Mouse (Mus musculus) neural tube, embryonic 15.5 days (tissue): ENCODE results near the gene Triap1. TPM values are rescaled to one million over a fixed set of nuclear protein-coding genes. Genes with fewer than 3 reads are reported as not detected.
A peak's percentile ranks its signal among the peaks of the same experiment; 100 is the strongest.

Source experiments
- ATAC-seq: fragments of 200-750 bp; cut with Nextera tagmentation; 2 replicates; pipeline ENCODE4 v1.8.0; 2017; ENCODE audit warnings: mild to moderate bottlenecking, moderate TSS enrichment, moderate library complexity; ENCODE audit not compliant: low FRiP score
- H3K27ac ChIP-seq: fragments of 300-500 bp; sonication (generic); replicated peaks from 2 replicates; pipeline ENCODE4 v1.5.1; 2015; ENCODE audit warnings: mild to moderate bottlenecking, inconsistent platforms
- H3K27me3 ChIP-seq: fragments of 300-500 bp; sonication (generic); replicated peaks from 2 replicates; pipeline ENCODE4 v1.6.1; 2015; ENCODE audit warnings: inconsistent platforms
- H3K36me3 ChIP-seq: fragments of 300-500 bp; sonication (generic); 2 replicates; pipeline ENCODE4 v1.6.1; 2015; ENCODE audit warnings: inconsistent platforms
- H3K4me1 ChIP-seq: fragments of 300-500 bp; sonication (generic); 2 replicates; pipeline ENCODE4 v1.6.1; 2015; ENCODE audit warnings: inconsistent platforms
- H3K4me2 ChIP-seq: fragments of 300-500 bp; sonication (generic); 2 replicates; pipeline ENCODE4 v1.6.1; 2015; ENCODE audit warnings: inconsistent platforms, mild to moderate bottlenecking, moderate library complexity
- H3K4me3 ChIP-seq: fragments of 300-500 bp; sonication (generic); replicated peaks from 2 replicates; pipeline ENCODE4 v1.5.1; 2015; ENCODE audit warnings: mild to moderate bottlenecking, inconsistent platforms
- H3K9ac ChIP-seq: fragments of 300-500 bp; sonication (generic); replicated peaks from 2 replicates; pipeline ENCODE4 v1.6.1; 2015; ENCODE audit warnings: mild to moderate bottlenecking, inconsistent platforms
- H3K9me3 ChIP-seq: fragments of 300-500 bp; sonication (generic); replicated peaks from 2 replicates; pipeline ENCODE4 v1.6.1; 2016; ENCODE audit warnings: inconsistent platforms
- WGBS: fragments of 180-500 bp; shearing (Covaris S2); methylation state at CpG from one replicate; pipeline ENCODE4 v1.1.7; 2015; ENCODE audit warnings: mixed read lengths; 5-methylcytosine and 5-hydroxymethylcytosine counted together
- polyA plus RNA-seq: library from polyadenylated mRNA; unstranded; fragments of >200 nt; fragmentation: Nextera tagmentation; extraction: Ambion mirVana; gene quantifications from 2 replicates; pipeline ENCODE4 v1.2.1, GENCODE M21; 2015

Triap1 gene
- polyA plus RNA-seq, 1 experiment from 2014 or later = 56.8 TPM

- H3K27ac ChIP-seq = peak overlapping the region; percentile 62
- H3K36me3 ChIP-seq = no peaks in the 10 kb centered on the region
- 2% methylated on average over 14 of the region's 14 CpGs for WGBS
- no peaks in the 10 kb centered on the region for H3K27me3 ChIP-seq
- peaks cover 37% of the 10 kb centered on the region for H3K4me1 ChIP-seq
- peak overlapping the region; percentile 9; the same call in 1 of the 2 replicates for H3K4me2 ChIP-seq
- H3K9me3 ChIP-seq = no peaks in the 10 kb centered on the region
- H3K9ac ChIP-seq = no peak overlapping the region
- H3K4me3 ChIP-seq = no peak overlapping the region
- ATAC-seq = no peak
These were observed 23.9 kb upstream of the Triap1 start for GRCm38 (mm10) chr5:115316968-115317644.

GRCm38 (mm10) chr5:115317645-115318328, 23.2 kb upstream of the Triap1 start:
- H3K36me3 ChIP-seq = no peaks in the 10 kb centered on the region
- peak overlapping the region; percentile 62 for H3K27ac ChIP-seq
- 5% methylated on average over 10 of the region's 10 CpGs for whole genome bisulfite sequencing
- H3K9ac ChIP-seq = no peak overlapping the region
- no peak overlapping the region for H3K4me3 ChIP-seq
- H3K9me3 ChIP-seq = no peaks in the 10 kb centered on the region
- peak overlapping the region; percentile 10; the same call in 1 of the 2 replicates for H3K4me2 ChIP-seq
- no peak for ATAC-seq
- H3K27me3 ChIP-seq = no peaks in the 10 kb centered on the region
- peaks cover 37% of the 10 kb centered on the region for H3K4me1 ChIP-seq

- WGBS = under 1% methylated on average over 22 of the region's 22 CpGs
These were observed 21.8 kb upstream of the Triap1 start for GRCm38 (mm10) chr5:115319004-115319940.

GRCm38 (mm10) chr5:115326256-115326831, 14.7 kb upstream of the Triap1 start:
- peak overlapping the region; percentile 93 for H3K27ac ChIP-seq
- H3K36me3 ChIP-seq = peaks cover 11% of the 10 kb centered on the region
- peaks cover 38% of the 10 kb centered on the region for H3K4me1 ChIP-seq
- H3K9me3 ChIP-seq = no peaks in the 10 kb centered on the region
- ATAC-seq = peak; percentile 53
- WGBS = 29% methylated on average over 11 of the region's 11 CpGs
- peak overlapping the region; percentile 94 for H3K4me3 ChIP-seq
- peak overlapping the region; percentile 87 for H3K4me2 ChIP-seq
- no peaks in the 10 kb centered on the region for H3K27me3 ChIP-seq
- peak overlapping the region; percentile 93 for H3K9ac ChIP-seq

More at GRCm38 (mm10) chr5:115319004-115319940, 21.8 kb upstream of the Triap1 start:
- Histone ChIP-seq H3K36me3 (no peaks in the 10 kb centered on the region), H3K9ac (peak overlapping the region; percentile 51), H3K27me3 (no peaks in the 10 kb centered on the region), H3K9me3 (no peaks in the 10 kb centered on the region), H3K4me3 (peak overlapping the region; percentile 41), H3K4me2 (peak overlapping the region; percentile 81), H3K27ac (peak overlapping the region; percentile 77), H3K4me1 (peaks cover 37% of the 10 kb centered on the region)
- peak; percentile 63; the same call in 1 of the 2 replicates for ATAC-seq

GRCm38 (mm10) chr5:115326875-115327609, 14.0 kb upstream of the Triap1 start, which contains the start of gene Srsf9:
Gene Srsf9 (plus strand): TSS chr5:115327177.
- peaks cover 38% of the 10 kb centered on the region for H3K4me1 ChIP-seq
- peak; percentile 93 for ATAC-seq
- no peaks in the 10 kb centered on the region for H3K9me3 ChIP-seq
- H3K27me3 ChIP-seq = no peaks in the 10 kb centered on the region
- under 1% methylated on average over 83 of the region's 97 CpGs for WGBS
- peak within 1 kb of the TSS; percentile 87 for H3K4me2 ChIP-seq
- peaks cover 18% of the 10 kb centered on the region for H3K36me3 ChIP-seq
- H3K4me3 ChIP-seq = peak within 1 kb of the TSS; percentile 94
- peak within 1 kb of the TSS; percentile 93 for H3K9ac ChIP-seq
- H3K27ac ChIP-seq = peak within 1 kb of the TSS; percentile 93

- H3K4me2 ChIP-seq = peak overlapping the region; percentile 87
- peak overlapping the region; percentile 93 for H3K27ac ChIP-seq
- no peaks in the 10 kb centered on the region for H3K27me3 ChIP-seq
- peak; percentile 23 for ATAC-seq
- peaks cover 38% of the 10 kb centered on the region for H3K4me1 ChIP-seq
- H3K9me3 ChIP-seq = no peaks in the 10 kb centered on the region
- H3K9ac ChIP-seq = peak overlapping the region; percentile 93
- H3K4me3 ChIP-seq = peak overlapping the region; percentile 94
- 1% methylated on average over 44 of the region's 55 CpGs for WGBS
- peaks cover 25% of the 10 kb centered on the region for H3K36me3 ChIP-seq
These were observed 13.1 kb upstream of the Triap1 start for GRCm38 (mm10) chr5:115327610-115328548.

- Histone ChIP-seq H3K27ac (no peak overlapping the region), H3K4me3 (no peak overlapping the region), H3K4me2 (no peak overlapping the region), H3K36me3 (peaks cover 56% of the 10 kb centered on the region), H3K27me3 (no peaks in the 10 kb centered on the region), H3K9me3 (no peaks in the 10 kb centered on the region), H3K9ac (no peak overlapping the region), H3K4me1 (peaks cover 34% of the 10 kb centered on the region)
- WGBS = 87% methylated on average over 9 of the region's 9 CpGs
- no peak for ATAC-seq
These were observed 10.1 kb upstream of the Triap1 start for GRCm38 (mm10) chr5:115330955-115331354.

GRCm38 (mm10) chr5:115333626-115334025, 7.4 kb upstream of the Triap1 start:
- peaks cover 65% of the 10 kb centered on the region for H3K36me3 ChIP-seq
- H3K9me3 ChIP-seq = no peaks in the 10 kb centered on the region
- H3K4me3 ChIP-seq = no peak overlapping the region
- H3K4me2 ChIP-seq = no peak overlapping the region
- 87% methylated on average over 3 of the region's 3 CpGs for WGBS
- no peaks in the 10 kb centered on the region for H3K27me3 ChIP-seq
- ATAC-seq = no peak
- H3K27ac ChIP-seq = no peak overlapping the region
- H3K9ac ChIP-seq = no peak overlapping the region
- H3K4me1 ChIP-seq = peaks cover 22% of the 10 kb centered on the region

GRCm38 (mm10) chr5:115340007-115340406, 1.0 kb upstream of the Triap1 start:
- no peak for ATAC-seq
- H3K36me3 ChIP-seq = peaks cover 44% of the 10 kb centered on the region
- H3K27me3 ChIP-seq = no peaks in the 10 kb centered on the region
- WGBS = 31% methylated on average over 7 of the region's 7 CpGs
- no peaks in the 10 kb centered on the region for H3K9me3 ChIP-seq
- peak overlapping the region; percentile 80 for H3K4me3 ChIP-seq
- no peak overlapping the region for H3K27ac ChIP-seq
- peaks cover 29% of the 10 kb centered on the region for H3K4me1 ChIP-seq
- H3K4me2 ChIP-seq = peak overlapping the region; percentile 77
- H3K9ac ChIP-seq = peak overlapping the region; percentile 95
